8 mouse cellular contexts compared by ENCODE assay signal in the genomic region with DNA sequence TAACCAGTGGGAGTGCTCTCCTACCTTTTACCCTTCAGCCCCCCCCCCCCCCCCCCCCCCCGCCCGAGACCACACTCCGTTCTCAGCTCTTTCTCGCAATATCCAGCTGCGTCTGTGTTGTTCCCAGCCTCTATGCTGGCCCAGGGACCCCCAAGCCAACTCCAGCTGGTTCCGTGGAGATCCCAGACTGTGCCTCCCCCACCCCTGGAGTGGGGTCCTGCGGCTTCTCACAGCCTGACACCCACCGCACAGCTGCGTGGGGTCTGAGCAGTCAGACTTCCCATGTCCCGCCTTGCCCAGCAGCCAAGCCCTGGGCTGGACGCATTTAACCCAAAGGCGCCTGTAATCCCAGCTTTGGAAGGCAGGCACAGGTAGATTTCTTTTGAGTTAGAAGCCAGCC. TPM values are rescaled to one million over a fixed set of nuclear protein-coding genes. Genes with fewer than 3 reads are reported as not detected.
DNase-seq lines count a peak whose midpoint lies in the region; ATAC-seq and TF ChIP-seq lines count a peak whose summit lies in the region.

No protein-coding gene starts in this region.

- peak overlapping the region; percentile 73 for H3K9ac ChIP-seq in heart, embryonic 16.5 days (ENCODE audit: low read length)
- peak overlapping the region; percentile 38 for H3K9ac ChIP-seq in heart, postnatal 0 days (replicated peaks; ENCODE audit: low read depth, low read length)

- TF ChIP-seq EP300 in heart, postnatal 0 days (IDR thresholded peaks at IDR 0.05; ENCODE audit: low read depth): no peak

- H3K36me3 ChIP-seq in heart, embryonic 16.5 days (ENCODE audit: control insufficient read depth, insufficient read depth): no peaks in the 10 kb centered on the region
- no peaks in the 10 kb centered on the region for H3K36me3 ChIP-seq in heart, postnatal 0 days (replicated peaks; ENCODE audit: control insufficient read depth, insufficient read depth, low read length)
- no peaks in the 10 kb centered on the region for H3K36me3 ChIP-seq in midbrain, embryonic 10.5 days

- intact Hi-C loops in heart, postnatal 36 days (cut with DNase I): no loop called here

- no peaks in the 10 kb centered on the region for H3K27me3 ChIP-seq in heart, embryonic 16.5 days (ENCODE audit: control insufficient read depth, insufficient read depth, low read length)
- H3K27me3 ChIP-seq in heart, postnatal 0 days (ENCODE audit: control insufficient read depth, insufficient read depth, low read length): no peaks in the 10 kb centered on the region
- H3K27me3 ChIP-seq in midbrain, embryonic 10.5 days (ENCODE audit: low read depth, poor library complexity, severe bottlenecking): no peaks in the 10 kb centered on the region

- TF ChIP-seq CTCF in heart, postnatal 0 days (IDR thresholded peaks at IDR 0.05; ENCODE audit: low read depth): no peak

- peak overlapping the region; percentile 81 for H3K4me2 ChIP-seq in heart, embryonic 16.5 days (ENCODE audit: low read depth, low read length)
- peak overlapping the region; percentile 93 for H3K4me2 ChIP-seq in heart, postnatal 0 days (ENCODE audit: low read depth, low read length)

- H3K4me1 ChIP-seq in heart, embryonic 16.5 days (ENCODE audit: control insufficient read depth, insufficient read depth, low read length): peaks cover 5% of the 10 kb centered on the region; the same call in 1 of the 2 replicates
- 0 out of 2 replicates have a peak, but pooled peaks cover 10% of the 10 kb centered on the region for H3K4me1 ChIP-seq in heart, postnatal 0 days (ENCODE audit: control insufficient read depth, insufficient read depth)
- peaks cover 15% of the 10 kb centered on the region for H3K4me1 ChIP-seq in midbrain, embryonic 10.5 days

- WGBS in heart, embryonic 16.5 days: 22% methylated on average over 10 of the region's 12 CpGs
- WGBS in heart, postnatal 0 days: 14% methylated on average over 10 of the region's 12 CpGs
- 26% methylated on average over 9 of the region's 12 CpGs for WGBS in midbrain, embryonic 10.5 days

- H3K9me3 ChIP-seq in heart, embryonic 16.5 days (replicated peaks; ENCODE audit: control insufficient read depth, low read length): no peaks in the 10 kb centered on the region
- no peaks in the 10 kb centered on the region for H3K9me3 ChIP-seq in heart, postnatal 0 days (replicated peaks; ENCODE audit: control insufficient read depth, low read length)
- H3K9me3 ChIP-seq in midbrain, embryonic 10.5 days (replicated peaks): no peaks in the 10 kb centered on the region

- H3K27ac ChIP-seq in heart, embryonic 16.5 days (ENCODE audit: low read length): no peak overlapping the region
- 0 out of 2 replicates have a peak overlapping the region, but pooled peaks have one; percentile 4 for H3K27ac ChIP-seq in heart, postnatal 0 days (ENCODE audit: low read depth)
- H3K27ac ChIP-seq in midbrain, embryonic 10.5 days (replicated peaks): peak overlapping the region; percentile 74

- peak; percentile 42; the same call in 1 of the 2 replicates for ATAC-seq in heart, embryonic 16.5 days (replicated peaks; ENCODE audit: extremely low read depth, insufficient read depth, low FRiP score)
- ATAC-seq in heart, postnatal 0 days (ENCODE audit: insufficient read depth, low read depth): no peak
- ATAC-seq in CD4-positive, CD25-positive, alpha-beta regulatory T cell, adult 4 months: no peak

- DNase-seq in heart, postnatal 36 days: no peak
- peak; percentile 9 to 16 for DNase-seq in cerebellum, postnatal 14 days
- DNase-seq in heart, postnatal 0 days (ENCODE audit: low spot score): no peak
- DNase-seq in midbrain, embryonic 10.5 days (ENCODE audit: low spot score): no peak
- no peak for DNase-seq in spleen, postnatal 14 days (ENCODE audit: low spot score in 2 of 2)
- no peak for DNase-seq in thymus, postnatal 4 days

- H3K4me3 ChIP-seq in heart, embryonic 16.5 days (ENCODE audit: low read length): peak overlapping the region; percentile 60
- H3K4me3 ChIP-seq in heart, postnatal 0 days (ENCODE audit: low read depth, low read length): peak overlapping the region; percentile 54
- peak overlapping the region; percentile 47 for H3K4me3 ChIP-seq in midbrain, embryonic 10.5 days

RNA-seq across cellular contexts. Expression of a gene that starts 15.5 kb away (rescaled TPM):
- polyA plus RNA-seq in heart, embryonic 16.5 days (2015; fragmentation: Nextera tagmentation; extraction: Ambion mirVana): 61.7 and 65.5 TPM in 2 replicates
- 10 to 100 TPM; 28.3 to 33.1 TPM for total RNA-seq in heart, postnatal 36 days (2021)
- 20.4 and 40.7 TPM in 2 replicates for total RNA-seq in heart, postnatal 0 days (2014; rRNA removed; ENCODE audit: low replicate concordance)
- 65.1 and 66.3 TPM in 2 replicates for polyA plus RNA-seq in heart, postnatal 0 days (2015; fragmentation: Nextera tagmentation; extraction: Ambion mirVana)
- 162 and 167 TPM in 2 replicates for polyA plus RNA-seq in midbrain, embryonic 10.5 days (2016; fragmentation: Nextera tagmentation; extraction: Ambion mirVana)
- polyA plus RNA-seq in CD4-positive, CD25-positive, alpha-beta regulatory T cell, adult 4 months (2017; shearing (Covaris generic)): 10 to 100 TPM in 1 of 2 experiments, 1 to 10 TPM in 1; 6.8 to 10.4 TPM

RNA-seq across cellular contexts. Expression of a gene that starts 49.2 kb away (rescaled TPM):
- 7.8 and 8.7 TPM in 2 replicates for polyA plus RNA-seq in heart, embryonic 16.5 days (2015; fragmentation: Nextera tagmentation; extraction: Ambion mirVana)
- total RNA-seq in heart, postnatal 36 days (2021): 1 to 10 TPM; 3.7 TPM
- total RNA-seq in heart, postnatal 0 days (2014; rRNA removed; ENCODE audit: low replicate concordance): 3.9 and 5.4 TPM in 2 replicates
- 5.6 and 5.8 TPM in 2 replicates for polyA plus RNA-seq in heart, postnatal 0 days (2015; fragmentation: Nextera tagmentation; extraction: Ambion mirVana)
- polyA plus RNA-seq in midbrain, embryonic 10.5 days (2016; fragmentation: Nextera tagmentation; extraction: Ambion mirVana): 13.3 and 13.6 TPM in 2 replicates
- polyA plus RNA-seq in CD4-positive, CD25-positive, alpha-beta regulatory T cell, adult 4 months (2017; shearing (Covaris generic)): 1 to 10 TPM; 5.0 to 5.3 TPM

Comparison
In these comparisons a context has a peak if more than half of its experiments do, and no peak if none do; other contexts are left out.
1. DNase-seq: peak in cerebellum, postnatal 14 days (2 of 2); none in heart, postnatal 36 days (0 of 2), heart, postnatal 0 days (single experiment), midbrain, embryonic 10.5 days (single experiment), spleen, postnatal 14 days (0 of 2) and thymus, postnatal 4 days (single experiment).
2. Peak in every context shown above with its lines, with median percentiles within 50 percentile points of each other: H3K4me3 ChIP-seq.